1 mouse cellular context compared by ENCODE assay signal in the genomic region with DNA sequence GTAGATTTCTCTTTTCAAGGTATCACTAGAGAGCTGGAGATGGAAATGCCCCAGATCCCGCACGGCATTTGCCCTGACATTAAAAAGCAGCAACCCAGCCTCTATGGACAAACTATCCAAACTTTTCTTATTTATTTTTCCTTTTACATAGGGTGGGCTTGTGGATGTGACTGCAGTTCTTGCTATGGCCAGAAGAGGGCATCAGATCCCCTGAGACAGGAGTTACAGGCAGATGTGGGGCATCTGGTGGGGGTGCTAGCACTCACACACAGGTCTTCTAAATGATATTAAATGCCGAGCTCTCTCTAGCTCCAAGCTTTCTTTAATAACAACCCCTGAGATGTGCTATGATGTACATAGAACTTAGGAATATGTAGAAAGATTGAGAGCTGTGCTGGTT.
TF ChIP-seq lines count a peak whose summit lies in the region.

No protein-coding gene starts in this region.

TF ChIP-seq in CH12.LX, 34 proteins besides CTCF, POLR2A, EP300 and RAD21 (continued from another document):
- TF ChIP-seq TCF12 (IDR thresholded peaks at IDR 0.05; ENCODE audit: low read depth, low read length) = no peak
- TF ChIP-seq GABPA (IDR thresholded peaks at IDR 0.05; ENCODE audit: insufficient replicate concordance, low read depth, low read length) = no peak
- no peak for TF ChIP-seq USF1 (IDR thresholded peaks at IDR 0.05; ENCODE audit: low read depth, low read length)
- no peak for TF ChIP-seq NELFE (IDR thresholded peaks at IDR 0.05; ENCODE audit: low read depth, low read length)
- no peak for TF ChIP-seq BHLHE40 (IDR thresholded peaks at IDR 0.05; ENCODE audit: low read depth, low read length)
